Mouse (Mus musculus): ENCODE measurements around the gene Yod1. TPM values are rescaled to one million over a fixed set of nuclear protein-coding genes. Genes with fewer than 3 reads are reported as not detected.

Gene Yod1
- 1.2 and 1.8 TPM in 2 replicates for polyA plus RNA-seq (2012)

DNA sequence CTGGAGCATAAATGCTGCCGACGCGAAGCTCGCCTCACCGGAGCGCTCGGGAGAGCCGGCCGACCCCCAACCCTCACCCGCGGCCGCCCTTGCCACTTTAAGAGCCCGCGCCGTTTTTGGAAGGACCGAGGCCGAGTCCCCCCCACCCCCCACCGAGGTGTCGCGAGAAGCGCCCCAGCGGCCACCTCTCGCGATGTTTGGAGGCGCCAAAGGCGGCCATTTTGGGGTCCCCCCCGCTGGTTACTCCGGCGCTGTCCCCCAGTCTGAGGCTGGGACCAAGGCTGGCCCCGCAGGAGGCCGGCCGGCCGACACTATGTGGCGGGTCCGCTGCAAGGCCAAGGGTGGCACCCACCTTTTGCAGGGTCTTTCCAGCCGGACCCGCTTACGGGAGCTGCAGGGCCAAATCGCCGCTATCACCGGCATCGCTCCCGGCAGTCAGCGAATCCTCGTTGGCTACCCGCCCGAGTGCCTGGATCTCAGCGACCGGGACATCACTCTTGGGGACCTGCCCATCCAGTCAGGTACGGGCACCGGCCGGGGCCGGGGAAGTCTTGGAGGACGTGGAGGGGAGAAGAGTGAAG, at the start of gene Yod1:
Gene Yod1 (plus strand): TSS at position 37 of the 581 bp plus-strand sequence.

DNA sequence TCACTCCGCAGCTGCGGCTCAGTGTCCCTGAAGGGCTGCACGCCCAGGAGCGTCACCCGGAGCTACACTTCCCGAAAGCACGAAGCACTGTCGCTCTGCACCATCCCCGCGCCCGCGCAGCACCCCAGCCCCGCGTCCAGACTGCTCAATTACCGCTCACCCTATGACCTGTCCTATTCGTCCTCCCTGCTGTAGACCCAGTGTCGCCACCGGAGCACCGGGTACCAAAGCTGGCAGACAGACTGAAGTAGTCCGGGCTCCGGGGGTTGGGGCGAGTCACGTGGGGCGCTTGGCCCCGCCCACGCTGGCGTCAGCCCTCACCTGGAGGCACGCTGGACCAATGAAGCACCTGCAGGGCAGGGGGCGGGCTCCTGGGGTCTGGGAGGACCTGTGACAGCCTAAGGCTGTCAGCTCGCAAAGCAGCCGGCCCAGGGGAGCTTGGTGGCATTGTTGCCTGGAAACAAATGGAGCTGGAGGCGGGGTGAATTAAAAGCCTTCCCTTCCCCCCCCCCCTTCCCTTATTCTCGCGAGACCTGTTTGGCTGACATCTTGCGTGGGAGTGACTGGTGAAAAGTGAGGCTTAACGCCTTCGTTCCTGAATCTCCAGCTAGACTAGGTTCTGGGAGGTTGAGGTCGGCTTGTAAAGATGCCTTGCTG, 1.4 kb upstream of the Yod1 start, which contains the start of gene Gm29427:
Gene Gm29427 (minus strand): TSS at position 239 of the 657 bp plus-strand sequence.

DNA sequence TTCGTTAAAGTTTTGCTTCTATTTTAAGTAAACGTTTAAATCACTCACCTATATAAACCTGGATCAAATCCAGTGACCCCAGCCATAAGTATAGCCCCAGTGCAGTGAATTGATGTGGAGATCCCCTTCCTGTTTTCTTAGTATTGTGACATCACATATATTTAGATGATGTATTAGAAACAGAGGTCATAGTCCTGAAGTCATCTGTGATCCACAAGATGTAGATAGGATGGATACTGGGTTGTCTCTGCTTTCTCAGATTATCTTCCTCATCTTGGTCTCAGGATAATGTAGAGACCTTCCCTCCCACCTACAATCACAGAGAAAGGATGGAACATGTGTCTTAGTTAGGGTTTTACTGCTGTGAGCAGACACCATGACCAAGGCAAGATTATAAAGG, 12.0 kb downstream of the Yod1 start, which contains the start of gene Pfkfb2:
Gene Pfkfb2 (minus strand): TSS at position 101 of the 400 bp plus-strand sequence.

DNA sequence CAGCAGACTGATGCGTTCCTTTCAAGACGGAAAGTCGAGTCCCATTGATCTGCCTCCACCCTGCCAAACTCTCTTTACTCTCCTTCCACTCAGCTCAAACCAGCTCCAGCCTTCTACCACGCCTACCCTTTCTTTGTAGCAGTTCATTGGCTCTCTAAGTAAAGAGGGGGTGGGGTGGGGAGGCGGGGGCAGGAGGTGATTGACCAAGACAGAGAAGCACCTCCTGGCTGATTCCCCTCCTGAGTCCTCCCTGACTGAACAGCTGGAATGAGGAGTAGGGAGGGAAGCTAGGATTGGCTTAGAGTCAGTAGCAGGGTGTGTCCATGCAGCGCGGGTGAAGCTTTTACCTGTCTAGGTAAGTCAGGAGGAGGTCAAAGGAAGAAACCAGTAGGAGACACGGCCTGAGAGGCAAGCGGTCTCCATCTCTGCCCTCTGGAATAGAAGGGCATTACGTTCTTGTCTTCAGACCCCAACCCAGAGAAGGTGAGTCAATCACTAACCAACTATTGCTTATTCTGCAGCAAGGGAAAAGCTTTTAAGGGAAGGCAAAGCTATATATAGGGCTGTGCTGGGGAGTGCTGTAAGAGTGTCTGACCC, 14.7 kb downstream of the Yod1 start, which contains the start of gene AA986860:
Gene AA986860 (plus strand): TSS at position 236 of the 597 bp plus-strand sequence.

Other genes with a start within 250 kb of the Yod1 start
- gene Zp3r, start 87.7 kb upstream of the Yod1 start, polyA plus RNA-seq (2012) = 0.04 TPM in 1 of 2 replicates, not detected in the other
- not detected in 2 replicates for gene C4bp, start 55.7 kb upstream of the Yod1 start, polyA plus RNA-seq (2012)
- not detected in 2 replicates for gene Gm29427, start 1.5 kb upstream of the Yod1 start, polyA plus RNA-seq (2012)
- gene Pfkfb2, start 11.9 kb downstream of the Yod1 start, polyA plus RNA-seq (2012) = 2.5 and 3.2 TPM in 2 replicates
- gene AA986860, start 14.6 kb downstream of the Yod1 start, polyA plus RNA-seq (2012) = 0.29 and 0.44 TPM in 2 replicates
- gene Fcamr, start 83.6 kb downstream of the Yod1 start, polyA plus RNA-seq (2012) = not detected in 2 replicates
- gene Pigr, start 109.4 kb downstream of the Yod1 start, polyA plus RNA-seq (2012) = not detected in 2 replicates
- 0.57 and 6.6 TPM in 2 replicates for gene Fcmr, start 148.3 kb downstream of the Yod1 start, polyA plus RNA-seq (2012)
- gene Il24, start 170.1 kb downstream of the Yod1 start, polyA plus RNA-seq (2012) = not detected in 2 replicates
- not detected in 2 replicates for gene Il20, start 194.1 kb downstream of the Yod1 start, polyA plus RNA-seq (2012)
- gene Il19, start 222.8 kb downstream of the Yod1 start, polyA plus RNA-seq (2012) = not detected in 2 replicates